Mouse (Mus musculus) ES-Bruce4 (cell line): ENCODE data around the gene Myt1l. TPM values are rescaled to one million over a fixed set of nuclear protein-coding genes. Genes with fewer than 3 reads are reported as not detected.

Experiments
- H3K27ac ChIP-seq: 2 replicates; pipeline ENCODE4 v1.5.1; 2012; ENCODE audit warnings: low read length, inconsistent platforms; ENCODE audit not compliant: insufficient read depth
- H3K27me3 ChIP-seq: 2 replicates; pipeline ENCODE4 v1.6.1; 2012; ENCODE audit warnings: mild to moderate bottlenecking, low read length, inconsistent platforms; ENCODE audit not compliant: control insufficient read depth, poor library complexity, insufficient read depth, severe bottlenecking
- H3K36me3 ChIP-seq: 2 replicates; pipeline ENCODE4 v1.6.1; 2012; ENCODE audit warnings: inconsistent platforms, mild to moderate bottlenecking, low read length, moderate library complexity; ENCODE audit not compliant: control insufficient read depth, poor library complexity, insufficient read depth, severe bottlenecking
- H3K4me1 ChIP-seq: one replicate; pipeline ENCODE4 v1.8.1; 2011; ENCODE audit warnings: low read length; ENCODE audit not compliant: control insufficient read depth, insufficient read depth
- H3K4me3 ChIP-seq: 2 replicates; pipeline ENCODE4 v1.5.1; 2011; ENCODE audit warnings: low read depth, mild to moderate bottlenecking, low read length
- H3K9ac ChIP-seq: 2 replicates; pipeline ENCODE4 v1.6.1; 2012; ENCODE audit warnings: low read depth, mild to moderate bottlenecking, inconsistent platforms; ENCODE audit not compliant: poor library complexity, severe bottlenecking
- H3K9me3 ChIP-seq: replicated peaks from 2 replicates; pipeline ENCODE4 v1.6.1; 2012; ENCODE audit warnings: mild to moderate bottlenecking, low read length, inconsistent platforms; ENCODE audit not compliant: control insufficient read depth, poor library complexity, insufficient read depth, severe bottlenecking
- CTCF ChIP-seq: IDR thresholded peaks from one replicate; pipeline ENCODE4 v1.8.1; 2011; ENCODE audit warnings: low read depth, low read length
- EP300 ChIP-seq: IDR thresholded peaks from 2 replicates; pipeline ENCODE4 v1.6.1; 2011; ENCODE audit warnings: low read depth, low read length; ENCODE audit not compliant: insufficient read depth
- POLR2A ChIP-seq: IDR thresholded peaks from one replicate; pipeline ENCODE4 v1.8.1; 2011; ENCODE audit warnings: low read length; ENCODE audit not compliant: insufficient read depth
- polyA plus RNA-seq: library from polyadenylated mRNA; stranded (reverse); fragments of >200 nt; gene quantifications from 2 replicates; pipeline ENCODE4 v1.2.4, GENCODE M21; 2011; ENCODE audit warnings: low read depth; ENCODE audit not compliant: missing spikeins, insufficient read depth, insufficient read length

Gene Myt1l
- polyA plus RNA-seq, 1 experiment: not detected

- Histone ChIP-seq H3K27ac (no peak overlapping the region), H3K27me3 (no peaks in the 10 kb centered on the region), H3K4me1 (no peaks in the 10 kb centered on the region), H3K4me3 (no peak overlapping the region), H3K9ac (no peak overlapping the region), H3K36me3 (no peaks in the 10 kb centered on the region), H3K9me3 (no peaks in the 10 kb centered on the region)
- TF ChIP-seq CTCF (no peak), EP300 (no peak), POLR2A (no peak)
These were observed 195.6 kb downstream of the Myt1l start for GRCm38 (mm10) chr12:29723722-29724338.

DNA sequence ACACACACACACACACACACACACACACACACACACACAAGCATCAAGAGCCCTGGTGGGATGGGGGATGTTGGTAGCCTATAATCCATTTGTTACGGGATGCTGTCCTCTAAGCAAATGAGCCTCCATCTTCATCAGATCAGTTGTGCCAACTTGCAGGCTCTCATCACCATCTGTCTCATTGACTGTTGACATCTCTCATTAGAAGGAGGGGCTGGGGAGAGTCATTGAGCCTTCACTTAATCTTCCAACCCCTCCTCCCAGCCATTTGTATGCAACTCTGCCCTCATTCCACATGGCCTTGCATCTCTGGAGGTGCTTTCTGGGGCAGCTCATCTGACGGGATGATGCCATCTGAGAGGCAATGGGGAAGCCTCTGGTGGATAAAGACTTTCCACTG is 200.1 kb downstream of the Myt1l start:
- no peak overlapping the region for H3K4me3 ChIP-seq
- H3K9ac ChIP-seq: no peak overlapping the region
- H3K9me3 ChIP-seq: no peaks in the 10 kb centered on the region
- H3K4me1 ChIP-seq: no peaks in the 10 kb centered on the region
- H3K36me3 ChIP-seq: no peaks in the 10 kb centered on the region
- H3K27ac ChIP-seq: no peak overlapping the region
- H3K27me3 ChIP-seq: no peaks in the 10 kb centered on the region
- TF ChIP-seq POLR2A: no peak
- no peak for TF ChIP-seq EP300
- TF ChIP-seq CTCF: no peak

DNA sequence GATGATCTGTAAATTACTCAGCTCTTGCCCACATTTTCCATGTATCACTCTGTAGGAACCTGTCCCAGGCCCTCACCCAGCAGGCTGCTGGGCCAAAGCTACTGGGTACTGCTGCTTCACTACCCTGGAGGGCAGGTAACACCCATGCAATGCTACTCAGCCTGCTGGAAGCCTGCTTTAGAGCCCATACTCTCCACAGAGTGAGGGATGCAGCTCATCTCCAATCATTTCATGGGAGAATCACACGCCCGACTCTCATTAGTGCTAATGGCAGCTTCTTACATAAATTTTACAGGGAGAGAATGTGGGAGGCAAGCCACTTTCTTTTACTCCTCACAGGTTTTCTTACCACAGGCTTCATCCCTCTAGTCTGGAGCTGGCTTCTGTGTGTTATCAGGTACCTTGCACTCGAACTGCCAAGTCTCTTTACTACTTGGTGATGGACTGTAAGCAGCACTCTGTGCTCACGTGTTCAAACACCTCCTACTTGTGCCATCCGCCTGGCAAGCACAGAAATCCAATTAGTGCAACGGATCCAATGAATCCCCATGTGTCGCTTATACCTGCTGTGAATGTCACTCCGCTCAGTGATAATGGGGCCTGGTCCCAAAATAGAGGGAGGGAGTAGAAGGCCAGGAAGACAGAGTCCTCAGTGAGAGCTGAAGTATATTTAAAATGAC is 212.3 kb downstream of the Myt1l start:
- no peaks in the 10 kb centered on the region for H3K9me3 ChIP-seq
- no peak for TF ChIP-seq POLR2A
- no peak for TF ChIP-seq CTCF
- TF ChIP-seq EP300: no peak
- H3K4me1 ChIP-seq: no peaks in the 10 kb centered on the region
- no peaks in the 10 kb centered on the region for H3K36me3 ChIP-seq
- H3K4me3 ChIP-seq: no peak overlapping the region
- H3K27me3 ChIP-seq: no peaks in the 10 kb centered on the region
- H3K27ac ChIP-seq: no peak overlapping the region
- H3K9ac ChIP-seq: no peak overlapping the region

- H3K4me3 ChIP-seq: no peak overlapping the region
- no peaks in the 10 kb centered on the region for H3K4me1 ChIP-seq
- TF ChIP-seq EP300 (no peak), CTCF (no peak), POLR2A (no peak)
- H3K27me3 ChIP-seq: no peaks in the 10 kb centered on the region
- no peak overlapping the region for H3K9ac ChIP-seq
- no peak overlapping the region for H3K27ac ChIP-seq
- no peaks in the 10 kb centered on the region for H3K36me3 ChIP-seq
- H3K9me3 ChIP-seq: no peaks in the 10 kb centered on the region
These were observed 213.0 kb downstream of the Myt1l start for GRCm38 (mm10) chr12:29741181-29741580.

GRCm38 (mm10) chr12:29750604-29751128 is 222.5 kb downstream of the Myt1l start:
- H3K36me3 ChIP-seq: no peaks in the 10 kb centered on the region
- TF ChIP-seq EP300: no peak
- no peak for TF ChIP-seq POLR2A
- TF ChIP-seq CTCF: no peak
- H3K9me3 ChIP-seq: no peaks in the 10 kb centered on the region
- no peak overlapping the region for H3K4me3 ChIP-seq
- H3K4me1 ChIP-seq: no peaks in the 10 kb centered on the region
- no peak overlapping the region for H3K27ac ChIP-seq
- no peak overlapping the region for H3K9ac ChIP-seq
- no peaks in the 10 kb centered on the region for H3K27me3 ChIP-seq

- Histone ChIP-seq H3K9me3 (no peaks in the 10 kb centered on the region), H3K4me3 (no peak overlapping the region), H3K9ac (no peak overlapping the region), H3K27ac (no peak overlapping the region), H3K4me1 (no peaks in the 10 kb centered on the region), H3K27me3 (no peaks in the 10 kb centered on the region), H3K36me3 (no peaks in the 10 kb centered on the region)
- TF ChIP-seq POLR2A (no peak), EP300 (no peak), CTCF (no peak)
These were observed 227.1 kb downstream of the Myt1l start for GRCm38 (mm10) chr12:29755086-29755871.
